Mouse (Mus musculus) small intestine, adult 2 months (tissue): ENCODE data around the gene Dtymk.

Experiments used
- CTCF ChIP-seq: fragments of 200-500 bp; IDR thresholded peaks from 2 replicates; pipeline ENCODE4 v1.5.1; 2012; ENCODE audit warnings: low read depth, mild to moderate bottlenecking, control low read depth, inconsistent platforms, low read length, moderate library complexity, mixed read lengths; ENCODE audit not compliant: insufficient replicate concordance, insufficient read length; ENCODE audit errors: extremely low read depth
- POLR2A ChIP-seq: fragments of 200-500 bp; IDR thresholded peaks from 2 replicates; pipeline ENCODE4 v1.6.1; 2012; ENCODE audit warnings: low read depth, mild to moderate bottlenecking, control low read depth, inconsistent platforms, low read length, moderate library complexity

GRCm38 (mm10) chr1:93760076-93760475 lies 41.7 kb downstream of the Dtymk start:
- TF ChIP-seq POLR2A (no peak), CTCF (no peak)
